Mouse (Mus musculus) thymus, adult 2 months (tissue): Measurements from ENCODE around the gene Runx2.

Experiments
- CTCF ChIP-seq: fragments of 200-500 bp; IDR thresholded peaks from 2 replicates; pipeline ENCODE4 v1.5.1; 2012; ENCODE audit warnings: mild to moderate bottlenecking, control low read depth, low read length, moderate library complexity, borderline replicate concordance; ENCODE audit not compliant: control insufficient read depth, poor library complexity, insufficient read depth; ENCODE audit errors: extremely low read depth
- POLR2A ChIP-seq: fragments of 200-500 bp; IDR thresholded peaks from 2 replicates; pipeline ENCODE4 v1.6.1; 2012; ENCODE audit warnings: mild to moderate bottlenecking, low read length, control low read depth, moderate library complexity; ENCODE audit not compliant: control insufficient read depth, poor library complexity, insufficient read depth; ENCODE audit errors: extremely low read depth

- TF ChIP-seq CTCF: no peak
- no peak for TF ChIP-seq POLR2A
Observed at GRCm38 (mm10) chr17:44449915-44450471, 364.6 kb downstream of the Runx2 start.
